Mouse (Mus musculus): ENCODE measurements around the gene Rpl21. TPM values are rescaled to one million over a fixed set of nuclear protein-coding genes. Genes with fewer than 3 reads are reported as not detected.
"Not testable (repeated sequence)": the region's sequence is repeated elsewhere in the genome, so short reads cannot be mapped to it uniquely, and the experiment has no call there.

Gene Rpl21
- total RNA-seq, 2 experiments from 2014 or later: 165 to 172 TPM

DNA sequence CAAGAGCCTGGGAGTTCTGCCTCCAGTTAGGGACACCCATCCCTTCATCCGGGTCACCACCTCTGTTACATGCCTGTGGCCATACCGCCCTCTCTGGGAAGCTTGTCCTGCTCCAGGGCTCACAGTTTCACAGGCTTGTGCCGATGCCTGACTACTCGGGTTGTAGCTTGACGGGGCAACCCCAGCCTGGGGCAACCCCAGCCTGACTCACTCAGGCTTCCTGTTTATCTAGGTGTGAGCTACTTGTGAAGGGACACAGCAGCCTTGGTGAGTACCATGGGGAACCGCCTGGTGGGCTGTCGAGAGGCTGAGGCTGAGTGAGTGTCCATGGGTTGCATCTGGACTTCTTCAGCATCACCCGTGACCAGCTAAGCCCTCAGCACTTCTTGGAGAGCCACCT is 24.9 kb downstream of the Rpl21 start:
- Histone ChIP-seq H3K4me3 (no peak overlapping the region), H3K27ac (no peak overlapping the region)
- TF ChIP-seq CTCF (IDR thresholded peaks at IDR 0.05): no peak
- no peak for DNase-seq (ENCODE audit: extremely low spot score in 1 of 2, low spot score in 2 of 2)
- intact Hi-C loops (cut with DNase I): no loop called here

DNA sequence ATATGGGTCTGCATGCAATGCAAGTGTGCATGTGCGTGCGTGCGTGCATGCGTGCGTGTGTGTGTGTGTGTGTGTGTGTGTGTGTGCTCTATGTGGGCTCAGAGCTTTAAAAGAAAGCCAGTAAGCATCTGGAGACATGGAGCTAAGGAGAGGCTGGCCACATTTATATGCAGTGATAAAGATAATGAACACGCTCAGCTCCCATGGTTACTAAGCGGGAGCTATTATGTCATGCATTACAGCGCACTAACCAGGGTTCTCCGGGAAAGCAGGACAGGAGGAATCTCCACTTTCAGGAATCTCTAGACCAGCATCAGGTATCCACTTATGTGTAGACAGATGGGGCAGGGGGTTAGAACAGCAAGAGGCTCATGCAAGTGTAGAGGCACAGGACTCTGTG is 26.1 kb downstream of the Rpl21 start:
- Histone ChIP-seq H3K27ac (no peak overlapping the region), H3K4me3 (no peak overlapping the region)
- no peak for DNase-seq (ENCODE audit: extremely low spot score in 1 of 2, low spot score in 2 of 2)
- no peak for TF ChIP-seq CTCF (IDR thresholded peaks at IDR 0.05)
- intact Hi-C loops (cut with DNase I): no loop called here

DNA sequence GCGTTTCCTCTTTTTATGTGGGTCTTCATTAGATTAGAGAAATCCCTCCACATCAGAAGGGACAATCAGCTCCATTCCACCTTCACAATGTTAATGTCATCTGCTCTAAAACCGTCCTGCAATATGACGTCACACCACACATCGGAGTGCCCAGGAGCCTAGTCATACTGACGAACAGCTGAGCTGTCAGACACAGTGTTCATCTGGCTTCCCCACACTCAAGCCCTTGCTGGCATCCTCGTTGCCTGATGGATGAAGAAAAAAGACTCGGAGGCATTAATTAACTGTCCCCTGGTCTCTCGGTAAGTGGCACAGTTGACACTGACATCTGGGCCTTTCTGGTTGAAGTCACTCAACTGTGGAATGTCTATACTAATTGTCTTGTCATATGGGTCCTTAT is 26.6 kb downstream of the Rpl21 start:
- intact Hi-C loops (cut with DNase I): no loop called here
- no peak for TF ChIP-seq CTCF (IDR thresholded peaks at IDR 0.05)
- no peak for DNase-seq (ENCODE audit: extremely low spot score in 1 of 2, low spot score in 2 of 2)
- Histone ChIP-seq H3K4me3 (no peak overlapping the region), H3K27ac (no peak overlapping the region)

DNA sequence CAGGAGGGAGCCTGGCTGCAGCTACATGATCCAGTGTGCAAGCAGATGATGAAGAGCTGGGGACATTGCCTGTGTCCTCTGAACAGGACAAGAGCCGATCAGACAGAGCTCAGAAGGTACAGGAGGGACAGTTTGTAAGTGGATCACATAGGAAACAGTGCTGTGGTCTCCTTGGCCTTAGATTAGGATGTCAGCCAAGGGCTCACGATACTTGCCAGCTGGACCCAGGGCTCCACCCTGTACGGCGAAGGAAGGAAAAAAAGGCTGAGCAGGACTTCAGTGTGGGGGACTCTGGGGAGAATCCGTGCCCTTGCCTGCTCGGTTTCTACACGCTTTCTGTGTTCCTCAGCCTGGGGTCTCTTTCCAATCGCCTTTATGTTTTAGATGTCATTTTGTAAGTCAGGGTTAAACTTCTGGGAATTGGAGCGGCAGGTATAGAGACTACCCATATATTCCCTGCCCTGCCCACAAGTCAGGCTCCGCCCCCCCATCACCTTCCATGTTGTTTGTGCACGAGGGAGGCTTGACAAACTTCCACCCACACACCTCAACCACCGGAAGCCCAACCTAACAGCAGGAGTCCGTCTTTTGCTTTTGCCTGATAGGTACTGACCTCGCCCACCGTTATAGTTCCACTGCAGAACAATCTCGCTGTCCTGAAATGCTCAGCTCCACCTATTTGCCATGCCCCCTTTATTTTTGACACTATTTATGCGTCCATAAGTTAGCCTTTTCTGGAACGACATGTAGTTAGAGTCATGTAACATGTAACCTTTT is 27.7 kb downstream of the Rpl21 start:
- TF ChIP-seq CTCF (IDR thresholded peaks at IDR 0.05): no peak
- DNase-seq (ENCODE audit: extremely low spot score in 1 of 2, low spot score in 2 of 2): no peak
- intact Hi-C loops (cut with DNase I): no loop called here
- H3K4me3 ChIP-seq: no peak overlapping the region
- no peak overlapping the region for H3K27ac ChIP-seq

DNA sequence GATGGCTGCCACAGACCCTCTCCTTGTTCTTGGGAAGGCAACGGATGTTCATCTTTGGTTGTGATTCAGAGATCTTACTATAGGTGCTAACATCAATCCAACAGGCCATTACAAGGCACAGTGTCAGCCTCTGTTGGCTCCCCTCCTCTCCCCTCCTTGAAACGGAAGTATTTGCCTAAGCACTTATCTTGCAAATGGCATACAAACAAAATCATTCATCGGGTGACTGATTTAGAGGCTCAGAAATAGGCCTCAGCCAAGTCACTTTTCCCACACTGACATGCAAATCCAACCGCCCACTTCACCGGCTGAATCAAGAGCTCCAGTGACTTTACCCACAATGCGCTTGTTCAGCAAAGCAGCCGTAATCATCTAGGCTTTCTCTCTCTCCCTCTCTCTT is 28.9 kb downstream of the Rpl21 start:
- Histone ChIP-seq H3K4me3 (no peak overlapping the region), H3K27ac (peak overlapping the region; percentile 68)
- intact Hi-C loops (cut with DNase I): no loop called here
- peak; percentile 58 to 68 for DNase-seq (ENCODE audit: extremely low spot score in 1 of 2, low spot score in 2 of 2)
- no peak for TF ChIP-seq CTCF (IDR thresholded peaks at IDR 0.05)

DNA sequence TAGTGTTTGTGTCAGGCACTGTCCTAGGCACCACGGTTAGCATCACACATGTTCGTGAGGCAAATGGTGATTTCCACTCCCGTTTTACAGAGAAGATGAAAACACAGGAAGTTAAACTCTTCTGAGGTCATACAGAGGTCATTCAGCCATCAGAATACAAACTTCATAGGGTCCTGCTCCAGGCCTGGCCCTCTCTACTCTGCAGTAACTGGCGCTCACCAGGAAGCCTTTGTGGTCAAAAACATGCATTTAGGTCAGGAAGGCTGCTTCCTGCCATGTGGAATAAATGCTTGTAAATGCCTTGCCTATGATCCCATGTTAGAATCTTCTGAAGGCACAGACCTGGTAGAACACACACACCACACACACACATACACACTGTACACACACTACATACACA is 32.8 kb downstream of the Rpl21 start:
- no peak for TF ChIP-seq CTCF (IDR thresholded peaks at IDR 0.05)
- no peak overlapping the region for H3K4me3 ChIP-seq
- DNase-seq (ENCODE audit: extremely low spot score in 1 of 2, low spot score in 2 of 2): no peak
- no peak overlapping the region for H3K27ac ChIP-seq
- intact Hi-C loops (cut with DNase I): no loop called here

DNA sequence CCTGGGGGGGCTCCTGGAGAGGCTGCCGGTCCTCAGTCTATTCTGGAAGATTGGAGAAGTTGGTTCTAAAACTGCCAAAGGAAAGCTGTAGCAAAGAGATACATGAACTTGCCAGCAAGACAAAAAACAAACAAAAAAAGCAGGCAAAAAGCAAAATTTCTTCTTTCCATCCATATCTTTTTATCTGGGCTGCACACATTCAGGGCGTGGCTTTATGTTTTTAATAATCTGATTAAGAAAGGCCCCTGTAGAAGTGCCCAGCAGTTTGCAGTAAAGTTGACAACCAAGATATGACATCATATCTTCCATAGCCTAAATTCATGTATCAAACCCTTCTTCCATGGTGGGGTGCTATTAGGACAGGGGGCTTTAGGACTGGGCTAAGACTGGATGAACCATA is 33.6 kb downstream of the Rpl21 start:
- no peak overlapping the region for H3K27ac ChIP-seq
- no peak overlapping the region for H3K4me3 ChIP-seq
- DNase-seq (ENCODE audit: extremely low spot score in 1 of 2, low spot score in 2 of 2): no peak
- intact Hi-C loops (cut with DNase I): loop anchor here (2.0 kb wide), 1 partner anchor 21 kb away; the partner anchor contains the start of gene Rasl11a
- no peak for TF ChIP-seq CTCF (IDR thresholded peaks at IDR 0.05)

DNA sequence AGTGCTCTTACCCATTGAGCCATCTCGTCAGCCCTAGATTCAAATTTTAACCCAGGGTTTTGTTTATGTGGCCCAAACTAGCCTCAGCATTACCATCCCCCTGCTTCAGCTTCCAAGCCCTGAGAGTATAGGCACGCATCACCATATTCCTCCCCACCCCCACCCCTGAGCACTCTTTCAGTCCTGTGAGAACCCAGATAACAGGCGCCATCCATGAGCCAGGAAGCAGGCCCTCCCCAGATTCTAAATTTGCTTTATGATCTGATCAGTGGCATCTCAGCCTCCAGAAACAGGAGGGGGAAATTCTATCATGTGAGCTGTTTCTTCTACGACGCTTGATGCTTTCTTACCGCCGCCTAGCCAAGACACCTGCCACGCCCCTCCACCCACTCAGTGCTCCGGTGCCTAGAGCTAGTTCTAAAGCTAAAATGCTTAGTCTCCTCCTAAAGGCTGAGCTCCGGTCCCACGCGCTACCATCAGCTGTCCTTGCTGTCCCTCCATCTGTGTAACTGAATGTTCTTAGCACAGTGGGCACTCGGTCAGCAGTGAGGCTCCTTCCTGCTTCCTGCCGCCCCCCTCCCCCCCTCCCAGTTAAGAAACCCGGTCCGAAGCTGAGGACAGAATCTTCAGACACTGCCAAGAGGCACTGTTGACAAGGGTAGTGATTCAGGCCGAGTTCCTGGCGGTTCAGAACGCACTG is 34.7 kb downstream of the Rpl21 start:
- peak; percentile 82 to 87 for DNase-seq (ENCODE audit: extremely low spot score in 1 of 2, low spot score in 2 of 2)
- peak overlapping the region; percentile 77 for H3K27ac ChIP-seq
- intact Hi-C loops (cut with DNase I): loop anchor here (2.0 kb wide), 1 partner anchor 23 kb away; the partner anchor contains the start of gene Rasl11a
- no peak overlapping the region for H3K4me3 ChIP-seq
- TF ChIP-seq CTCF (IDR thresholded peaks at IDR 0.05): no peak

DNA sequence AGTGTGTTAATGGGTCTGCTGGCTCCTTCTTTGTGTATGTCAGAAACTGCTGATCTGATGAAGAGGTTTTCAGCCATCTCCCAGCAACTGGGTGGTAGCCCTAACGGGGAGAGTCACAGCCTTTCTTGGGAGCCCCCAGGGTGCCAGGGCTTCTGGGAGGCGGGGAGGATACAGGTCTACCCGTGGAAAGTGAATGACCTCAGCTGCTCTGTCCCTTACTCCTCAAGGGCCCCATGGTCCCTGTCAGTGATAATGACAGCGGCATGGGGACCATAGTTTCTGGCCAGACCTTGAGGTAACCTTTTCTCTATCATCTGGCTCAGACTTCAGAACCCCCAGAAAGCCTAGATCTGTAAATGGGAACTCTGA is 35.2 kb downstream of the Rpl21 start:
- intact Hi-C loops (cut with DNase I): loop anchor here (2.0 kb wide), 1 partner anchor 23 kb away; the partner anchor contains the start of gene Rasl11a
- no peak overlapping the region for H3K4me3 ChIP-seq
- H3K27ac ChIP-seq: peak overlapping the region; percentile 77
- TF ChIP-seq CTCF (IDR thresholded peaks at IDR 0.05): no peak
- no peak for DNase-seq (ENCODE audit: extremely low spot score in 1 of 2, low spot score in 2 of 2)

DNA sequence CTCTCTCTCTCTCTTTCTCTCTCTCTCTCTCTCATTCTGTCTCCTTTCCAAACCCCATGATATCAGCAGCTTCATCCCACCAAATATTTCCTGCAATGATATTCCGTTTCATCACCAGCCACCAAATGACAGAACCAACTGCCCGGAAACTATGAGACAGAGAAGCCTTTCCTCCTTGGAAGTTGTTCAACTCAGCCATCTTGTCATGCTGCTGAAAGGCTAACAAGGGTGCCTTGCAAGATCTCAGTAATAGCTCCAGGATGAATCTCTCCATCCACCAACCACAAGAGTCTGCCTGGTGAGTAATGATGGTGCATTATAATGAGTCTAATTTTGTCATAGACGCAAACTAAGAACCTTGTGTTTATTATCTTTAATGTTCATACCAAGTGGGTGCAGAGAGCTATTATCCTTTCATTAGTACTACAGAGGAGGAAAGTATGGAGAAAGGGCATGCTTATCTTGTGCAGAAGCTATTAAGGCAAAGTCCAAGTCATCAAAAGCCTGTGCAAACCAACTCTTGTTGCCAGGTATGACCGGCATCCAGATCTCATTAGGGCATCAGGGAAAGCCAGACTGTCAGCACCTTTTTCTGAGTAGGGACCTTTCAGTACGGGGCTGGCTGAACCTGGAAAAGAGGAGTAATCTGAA is 40.4 kb downstream of the Rpl21 start:
- no peak for DNase-seq (ENCODE audit: extremely low spot score in 1 of 2, low spot score in 2 of 2)
- intact Hi-C loops (cut with DNase I): no loop called here
- no peak for TF ChIP-seq CTCF (IDR thresholded peaks at IDR 0.05)
- Histone ChIP-seq H3K4me3 (no peak overlapping the region), H3K27ac (no peak overlapping the region)

DNA sequence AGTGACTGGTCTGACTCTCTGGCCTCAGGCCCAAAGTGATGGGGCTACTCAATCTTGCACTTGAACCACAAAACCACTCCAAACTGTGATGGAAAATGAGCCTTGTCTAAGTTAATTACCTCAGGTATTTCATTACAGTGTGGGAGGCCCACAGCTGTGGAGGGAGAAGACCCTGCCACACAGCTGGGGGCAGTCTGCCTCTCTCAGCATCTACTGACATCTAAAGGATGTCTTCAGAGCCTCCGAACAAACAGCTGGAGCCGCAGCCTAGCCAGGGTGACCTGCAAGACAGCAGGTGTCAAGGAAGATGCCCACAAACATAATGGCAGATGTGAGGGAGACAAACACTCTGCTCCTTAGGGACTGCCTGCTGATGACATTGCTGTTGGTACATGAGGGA is 43.3 kb downstream of the Rpl21 start:
- no peak for TF ChIP-seq CTCF (IDR thresholded peaks at IDR 0.05)
- Histone ChIP-seq H3K27ac (no peak overlapping the region), H3K4me3 (no peak overlapping the region)
- intact Hi-C loops (cut with DNase I): no loop called here
- no peak for DNase-seq (ENCODE audit: extremely low spot score in 1 of 2, low spot score in 2 of 2)

DNA sequence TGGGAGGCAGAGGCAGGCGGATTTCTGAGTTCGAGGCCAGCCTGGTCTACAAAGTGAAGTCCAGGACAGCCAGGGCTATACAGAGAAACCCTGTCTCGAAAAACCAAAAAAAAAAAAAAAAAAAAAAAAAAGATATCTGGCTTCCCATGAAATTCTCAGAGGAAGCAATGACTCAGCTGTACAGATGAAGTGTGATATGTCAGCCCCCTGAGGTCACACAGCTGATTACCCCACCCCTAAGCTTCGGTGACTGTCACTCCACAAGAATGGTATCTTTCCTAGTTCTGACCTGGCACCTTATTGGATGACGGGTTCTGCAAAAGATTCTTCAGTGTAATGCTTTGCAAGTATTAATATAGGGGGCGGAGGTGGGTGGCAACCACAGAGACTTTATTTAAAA is 45.2 kb downstream of the Rpl21 start:
- DNase-seq (ENCODE audit: extremely low spot score in 1 of 2, low spot score in 2 of 2); H3K27ac ChIP-seq; intact Hi-C loops (cut with DNase I); H3K4me3 ChIP-seq: not testable (repeated sequence)

Data from left cerebral cortex, adult 2 months (tissue).